Mouse (Mus musculus): Measurements from ENCODE around the gene Tacr1.

- TF ChIP-seq CTCF (conservative IDR thresholded peaks at IDR 0.05; ENCODE audit: insufficient read depth, insufficient read length, low read depth, low read length): no peak
- TF ChIP-seq POLR2A (IDR thresholded peaks at IDR 0.05; ENCODE audit: low read depth, low read length): no peak
Measured at GRCm38 (mm10) chr6:82589387-82589786, 187.3 kb downstream of the Tacr1 start.

Data from kidney, adult 2 months (tissue).